10 mouse cellular contexts compared by ENCODE assay signal in the genomic region with DNA sequence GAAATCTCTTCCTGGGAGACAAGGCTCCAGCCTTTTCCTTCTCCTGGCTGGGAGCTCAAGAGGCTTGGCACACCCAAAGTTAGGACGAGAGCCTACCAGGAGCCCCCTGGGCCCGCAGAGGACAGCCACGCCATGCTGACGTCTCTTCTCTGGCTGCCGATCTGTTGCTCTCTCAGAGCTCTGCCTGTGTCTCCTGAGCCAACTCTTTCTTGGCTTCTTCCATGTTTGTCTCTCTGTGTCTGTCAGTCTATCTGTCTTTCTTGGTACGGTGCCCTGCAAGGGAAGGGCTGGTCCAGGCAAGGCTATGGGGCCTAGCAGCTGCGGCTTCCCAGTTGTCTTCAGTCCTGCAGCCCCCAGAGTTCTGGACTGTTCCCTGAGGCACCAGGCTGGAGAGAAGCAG. TPM values are rescaled to one million over a fixed set of nuclear protein-coding genes. Genes with fewer than 3 reads are reported as not detected.
A peak's percentile ranks its signal among the peaks of the same experiment; 100 is the strongest.
DNase-seq lines count a peak whose midpoint lies in the region; ATAC-seq and TF ChIP-seq lines count a peak whose summit lies in the region.
"Had no signal": no experiment of that assay in that cellular context is flagged by ENCODE, and none has a peak within 500 bp of the region (broad histone marks: within the 10 kb centered on the region; RNA-seq: fewer than 3 reads in every experiment).

No protein-coding gene starts in this region.

- no peak overlapping the region for H3K4me2 ChIP-seq in hindbrain, postnatal 0 days (ENCODE audit: low read depth, low read length)
- no peak overlapping the region for H3K4me2 ChIP-seq in hindbrain, embryonic 12.5 days (replicated peaks)
- H3K4me2 ChIP-seq in heart, embryonic 15.5 days: no peak overlapping the region
- H3K4me2 ChIP-seq: limb, embryonic 13.5 days; midbrain, embryonic 15.5 days had no signal

- ATAC-seq in hindbrain, postnatal 0 days: peak; percentile 60
- ATAC-seq in hindbrain, embryonic 12.5 days (ENCODE audit: low FRiP score): no peak
- ATAC-seq in heart, embryonic 15.5 days (replicated peaks; ENCODE audit: insufficient number of reproducible peaks, insufficient read depth, low FRiP score, low read depth): no peak
- ATAC-seq: midbrain, embryonic 15.5 days had no signal

- intact Hi-C loops in left cerebral cortex, postnatal 4 days (cut with DNase I): no loop called here

- no peak overlapping the region for H3K4me3 ChIP-seq in hindbrain, postnatal 0 days (ENCODE audit: low read length)
- no peak overlapping the region for H3K4me3 ChIP-seq in hindbrain, embryonic 12.5 days
- H3K4me3 ChIP-seq in heart, embryonic 15.5 days: no peak overlapping the region
- H3K4me3 ChIP-seq: limb, embryonic 13.5 days; midbrain, embryonic 15.5 days had no signal

- H3K27me3 ChIP-seq in hindbrain, postnatal 0 days (ENCODE audit: insufficient read depth, low read length): no peaks in the 10 kb centered on the region
- peaks cover 26% of the 10 kb centered on the region for H3K27me3 ChIP-seq in hindbrain, embryonic 12.5 days
- no peaks in the 10 kb centered on the region for H3K27me3 ChIP-seq in heart, embryonic 15.5 days

- H3K27ac ChIP-seq in hindbrain, postnatal 0 days: peak overlapping the region; percentile 45; the same call in 1 of the 2 replicates
- H3K27ac ChIP-seq in hindbrain, embryonic 12.5 days: no peak overlapping the region
- peak overlapping the region; percentile 35; the same call in 1 of the 2 replicates for H3K27ac ChIP-seq in heart, embryonic 15.5 days
- H3K27ac ChIP-seq: limb, embryonic 13.5 days; midbrain, embryonic 15.5 days had no signal

- no peaks in the 10 kb centered on the region for H3K9me3 ChIP-seq in hindbrain, postnatal 0 days (ENCODE audit: low read length)
- no peaks in the 10 kb centered on the region for H3K9me3 ChIP-seq in hindbrain, embryonic 12.5 days (replicated peaks)
- H3K9me3 ChIP-seq in heart, embryonic 15.5 days (replicated peaks): no peaks in the 10 kb centered on the region
- H3K9me3 ChIP-seq: limb, embryonic 13.5 days; midbrain, embryonic 15.5 days had no signal

- peak; percentile 56 for DNase-seq in hindbrain, postnatal 0 days (ENCODE audit: low spot score)
- peak; percentile 71 for DNase-seq in gastrocnemius, postnatal 25 days
- peak; percentile 45 for DNase-seq in lung, postnatal 14 days
- no peak for DNase-seq in layer of hippocampus, postnatal 14 days (ENCODE audit: low spot score in 2 of 2)
- no peak for DNase-seq in left cerebral cortex, postnatal 4 days
- DNase-seq: right cerebral cortex, postnatal 25 days had no signal

- no peaks in the 10 kb centered on the region for H3K36me3 ChIP-seq in hindbrain, postnatal 0 days (ENCODE audit: insufficient read depth, low read length)
- 0 out of 2 replicates have a peak, but pooled peaks cover 4% of the 10 kb centered on the region for H3K36me3 ChIP-seq in hindbrain, embryonic 12.5 days
- peaks cover 5% of the 10 kb centered on the region; the same call in 1 of the 2 replicates for H3K36me3 ChIP-seq in heart, embryonic 15.5 days
- H3K36me3 ChIP-seq: midbrain, embryonic 15.5 days had no signal

- WGBS in hindbrain, postnatal 0 days: 47% methylated on average over 7 of the region's 7 CpGs
- 94% methylated on average over 7 of the region's 7 CpGs for WGBS in hindbrain, embryonic 12.5 days
- 64% methylated on average over 7 of the region's 7 CpGs for WGBS in heart, embryonic 15.5 days

- peaks cover 19% of the 10 kb centered on the region for H3K4me1 ChIP-seq in hindbrain, postnatal 0 days (ENCODE audit: insufficient read depth, low read length)
- peaks cover 38% of the 10 kb centered on the region for H3K4me1 ChIP-seq in hindbrain, embryonic 12.5 days
- peaks cover 59% of the 10 kb centered on the region for H3K4me1 ChIP-seq in heart, embryonic 15.5 days (replicated peaks)

- H3K9ac ChIP-seq in hindbrain, postnatal 0 days (replicated peaks; ENCODE audit: low read length): no peak overlapping the region
- no peak overlapping the region for H3K9ac ChIP-seq in hindbrain, embryonic 12.5 days
- H3K9ac ChIP-seq in heart, embryonic 15.5 days: no peak overlapping the region
- H3K9ac ChIP-seq: limb, embryonic 13.5 days; midbrain, embryonic 15.5 days had no signal

- no peak for TF ChIP-seq CTCF in hindbrain, postnatal 0 days (IDR thresholded peaks at IDR 0.05; ENCODE audit: low read depth)

RNA-seq across cellular contexts. Expression of gene Atoh8, which starts 24.6 kb away (rescaled TPM):
- total RNA-seq in hindbrain, postnatal 0 days (2014; rRNA removed): 6.5 and 8.1 TPM in 2 replicates
- 3.8 and 5.2 TPM in 2 replicates for polyA plus RNA-seq in hindbrain, postnatal 0 days (2015; fragmentation: Nextera tagmentation; extraction: Ambion mirVana)
- polyA plus RNA-seq in hindbrain, embryonic 12.5 days (2016; fragmentation: Nextera tagmentation; extraction: Ambion mirVana): 12.4 and 13.7 TPM in 2 replicates
- 1 to 10 TPM; 4.5 to 7.8 TPM for total RNA-seq in gastrocnemius, postnatal 25 days (2021)
- 14.0 and 17.4 TPM in 2 replicates for polyA plus RNA-seq in heart, embryonic 15.5 days (2015; fragmentation: Nextera tagmentation; extraction: Ambion mirVana)
- total RNA-seq in layer of hippocampus, postnatal 14 days (2021): 1 to 10 TPM; 3.3 to 4.5 TPM
- 1 to 10 TPM; 1.8 TPM for total RNA-seq in left cerebral cortex, postnatal 4 days (2021)

Comparison
In these comparisons a context has a peak if more than half of its experiments do, and no peak if none do; other contexts are left out.
1. DNase-seq: peak in hindbrain, postnatal 0 days (single experiment), gastrocnemius, postnatal 25 days (single experiment) and lung, postnatal 14 days (single experiment); none in layer of hippocampus, postnatal 14 days (0 of 2) and left cerebral cortex, postnatal 4 days (single experiment).